Mouse (Mus musculus): ENCODE results near the gene Gimap7. TPM values are rescaled to one million over a fixed set of nuclear protein-coding genes. Genes with fewer than 3 reads are reported as not detected.
A peak's percentile ranks its signal among the peaks of the same experiment; 100 is the strongest.

The Gimap7 gene
- total RNA-seq, 1 experiment from 2014 or later = 0.33 TPM

DNA sequence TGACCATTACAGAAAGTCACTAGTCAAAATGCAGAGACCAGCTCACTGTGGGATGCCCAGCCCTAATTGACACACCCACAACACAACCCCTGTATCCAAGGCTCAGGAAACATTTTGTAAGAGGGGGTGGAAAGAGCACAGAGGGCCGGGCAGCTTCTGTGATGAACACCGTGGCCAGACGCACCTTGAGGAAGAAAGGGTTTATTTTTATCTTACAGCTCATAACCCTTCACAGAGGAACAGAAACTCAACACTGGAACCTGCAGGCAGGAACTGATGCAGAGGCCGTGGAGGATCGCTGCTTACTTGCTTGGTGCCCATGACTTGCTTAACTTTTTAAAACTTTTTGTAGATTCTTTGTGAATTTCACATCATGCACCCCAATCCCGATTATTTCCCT is 25.5 kb upstream of the Gimap7 start:
- no peak for DNase-seq

DNA sequence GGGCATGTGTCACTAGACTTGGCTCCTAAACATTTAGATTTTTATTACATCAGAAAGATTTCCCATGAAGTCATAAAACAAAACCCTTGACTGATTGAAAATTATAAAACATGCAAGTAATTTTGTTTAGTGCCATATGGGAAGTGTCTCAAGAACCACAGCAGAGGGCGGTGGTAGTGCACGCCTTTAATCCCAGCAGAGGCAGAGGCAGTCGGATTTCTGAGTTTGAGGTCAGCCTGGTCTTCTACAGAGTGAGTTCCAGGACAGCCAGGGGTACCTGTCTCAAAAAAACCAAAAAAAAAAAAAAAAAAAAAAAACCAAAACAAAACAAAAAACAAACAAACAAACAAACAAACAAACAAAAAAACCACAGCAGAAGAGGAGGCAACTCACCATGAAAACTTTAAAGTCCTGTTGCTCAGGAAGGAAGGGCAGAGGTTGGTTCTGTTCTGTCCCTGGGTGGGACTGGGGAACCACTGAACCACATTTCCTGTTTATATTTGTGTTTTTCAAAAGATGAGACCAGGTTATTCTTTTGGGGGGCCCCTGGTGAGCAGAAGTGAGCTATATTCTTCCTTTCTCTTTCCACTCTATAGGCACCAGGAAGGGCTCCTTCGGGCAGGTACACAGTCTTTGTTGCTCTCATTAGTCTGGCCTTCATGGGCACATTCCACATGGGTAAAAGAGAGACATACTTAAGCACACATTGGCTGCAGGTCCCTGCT is 21.4 kb upstream of the Gimap7 start:
- no peak for DNase-seq

DNA sequence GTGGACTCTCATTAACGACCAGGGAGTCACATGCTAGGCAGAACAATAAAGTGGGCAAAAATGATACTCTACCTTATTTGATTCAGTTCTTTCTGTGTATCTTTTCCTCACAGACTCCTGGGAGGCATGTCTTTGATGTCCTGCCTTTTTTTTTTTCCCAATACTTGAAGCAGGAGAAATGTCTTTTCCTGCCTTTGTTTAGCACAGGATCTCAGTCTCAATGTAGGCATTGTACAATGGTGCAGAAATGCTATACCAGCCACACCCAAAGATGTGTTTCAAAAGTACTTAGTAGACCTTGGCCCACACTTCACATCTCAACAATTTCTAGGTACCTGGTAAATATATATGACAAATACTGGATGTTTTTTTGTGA is 20.9 kb upstream of the Gimap7 start:
- no peak for DNase-seq

DNA sequence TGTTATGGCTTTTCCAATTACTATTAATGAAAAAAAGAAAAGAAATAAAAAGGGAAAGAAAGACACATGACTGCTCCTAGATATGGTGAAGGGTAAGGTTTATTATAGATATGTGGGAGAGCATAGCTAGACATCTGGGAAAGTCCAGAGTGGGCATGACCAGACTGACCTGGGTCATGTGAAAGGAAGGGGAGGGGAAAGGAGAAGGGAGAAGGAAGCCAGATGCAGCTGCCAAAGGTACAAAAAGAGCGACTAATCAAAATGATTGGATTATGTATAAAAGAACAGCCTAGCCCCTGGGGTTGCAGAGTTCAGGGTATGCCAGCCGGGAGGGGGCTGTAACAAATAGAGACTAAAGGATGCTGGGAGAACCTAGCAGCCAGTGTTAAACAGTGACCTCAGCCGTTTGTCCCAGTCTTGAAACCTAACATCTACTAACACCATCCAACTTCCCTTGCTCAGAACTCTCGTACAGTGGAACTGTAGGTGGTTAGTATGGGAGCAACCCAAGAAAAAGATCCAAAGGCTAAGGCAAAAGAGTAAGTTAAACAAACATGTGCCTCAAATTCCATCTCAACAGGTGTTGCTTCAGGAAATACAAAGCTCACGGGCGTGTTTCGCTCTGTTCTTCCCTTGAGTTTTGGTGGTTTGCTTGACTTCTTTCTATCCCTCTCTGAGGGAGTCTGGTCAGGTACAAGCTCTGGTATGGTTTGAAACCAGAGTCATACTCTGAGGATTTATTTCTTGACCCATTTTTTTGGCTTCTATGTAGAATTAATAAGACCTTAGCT is 20.2 kb upstream of the Gimap7 start:
- DNase-seq = no peak

DNA sequence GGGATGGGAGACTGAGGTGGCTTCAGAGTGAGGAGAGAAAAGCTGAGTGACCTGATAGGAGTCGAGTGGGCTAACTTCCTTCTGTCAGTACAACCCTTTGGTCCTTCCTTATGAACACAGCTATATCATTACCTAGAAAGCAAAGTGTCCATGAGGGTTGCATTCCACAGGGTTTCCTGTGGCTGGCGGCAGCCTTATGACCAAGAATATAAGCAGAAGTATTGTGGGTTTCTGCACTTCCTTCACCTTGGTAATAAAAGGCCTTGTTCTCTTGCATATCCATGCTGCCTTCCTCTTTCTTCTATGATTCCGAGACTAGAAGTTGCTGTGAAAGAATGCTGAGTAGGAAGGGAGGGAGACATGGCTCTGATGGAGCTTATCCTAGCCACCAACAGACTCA is 19.5 kb upstream of the Gimap7 start:
- no peak for DNase-seq

DNA sequence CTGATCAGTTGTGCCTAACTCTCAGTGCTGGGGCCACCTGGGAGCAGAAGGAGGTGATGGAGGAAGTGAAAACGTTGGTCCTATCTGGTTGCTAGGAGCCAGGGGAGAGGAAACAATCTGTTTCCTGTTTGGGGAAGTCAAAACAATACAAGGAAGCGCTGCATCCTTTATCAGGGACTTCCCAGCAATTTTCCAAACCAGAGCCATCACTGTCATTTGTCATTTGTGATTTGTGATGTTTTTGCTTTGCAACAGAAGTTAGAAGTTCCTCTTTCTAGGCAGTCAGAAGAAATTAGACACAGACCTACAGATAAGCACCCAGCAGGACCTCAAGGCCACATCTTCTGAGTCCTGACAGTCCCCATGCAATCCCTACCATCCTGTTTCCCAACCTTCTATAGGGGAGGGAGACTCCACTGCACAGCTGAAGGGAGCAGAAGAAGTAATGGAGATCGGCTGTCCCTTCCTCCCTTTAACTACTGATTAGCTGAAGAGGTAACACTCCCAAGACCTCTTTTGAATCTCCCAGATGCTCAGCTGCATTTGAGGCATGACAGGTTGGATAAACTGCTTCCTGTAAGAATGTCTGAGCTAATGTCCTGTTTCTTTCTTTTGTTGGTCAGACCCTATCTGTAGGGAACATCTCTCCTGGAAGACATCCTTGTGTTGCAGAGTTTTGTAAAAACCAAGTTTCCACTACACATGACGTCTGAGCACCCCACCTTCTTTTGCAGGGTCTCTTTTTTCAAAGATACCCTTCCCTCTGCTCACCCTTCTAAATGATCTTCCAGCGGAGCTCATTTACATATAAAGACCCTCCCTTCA is 18.0 kb upstream of the Gimap7 start:
- no peak for DNase-seq

DNA sequence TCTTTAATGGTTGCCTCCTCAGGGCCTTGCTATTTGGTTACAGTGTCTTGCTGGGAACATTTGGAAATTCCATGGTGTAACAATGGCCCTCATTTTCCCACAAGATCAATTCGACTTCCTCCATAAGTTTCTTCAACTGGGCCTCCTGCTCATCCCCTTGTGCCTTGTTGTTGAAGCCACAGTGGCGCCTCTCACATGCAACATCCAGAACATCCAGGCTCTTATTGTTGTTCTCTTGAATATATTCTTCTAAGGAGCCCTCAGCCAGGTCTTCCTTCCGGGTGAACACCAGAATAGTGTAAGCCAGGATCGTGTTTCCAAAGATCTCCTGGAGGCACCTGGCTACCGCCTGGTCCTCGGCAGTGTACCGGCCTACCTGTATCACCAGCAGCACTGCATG is 16.3 kb upstream of the Gimap7 start:
- DNase-seq = no peak

DNA sequence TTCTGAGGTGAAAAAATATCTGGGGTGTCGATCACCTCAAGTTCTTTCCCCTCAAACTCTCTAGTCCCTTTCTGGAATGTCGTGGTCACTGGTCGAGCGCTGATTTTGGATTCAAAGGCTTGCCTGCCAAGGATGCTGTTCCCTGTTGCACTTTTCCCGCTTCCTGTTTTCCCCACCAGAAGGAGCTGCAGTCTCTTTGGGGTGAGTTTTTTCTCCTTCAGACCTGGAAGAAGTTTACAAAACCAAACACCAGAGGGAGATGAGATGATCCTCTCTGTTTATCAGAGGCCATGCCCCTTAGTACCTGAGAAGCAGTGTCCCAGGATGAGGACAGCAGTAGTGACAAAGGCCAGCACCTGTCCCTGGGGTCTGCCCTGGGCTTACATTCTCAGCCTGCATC is 15.8 kb upstream of the Gimap7 start:
- DNase-seq = no peak

DNA sequence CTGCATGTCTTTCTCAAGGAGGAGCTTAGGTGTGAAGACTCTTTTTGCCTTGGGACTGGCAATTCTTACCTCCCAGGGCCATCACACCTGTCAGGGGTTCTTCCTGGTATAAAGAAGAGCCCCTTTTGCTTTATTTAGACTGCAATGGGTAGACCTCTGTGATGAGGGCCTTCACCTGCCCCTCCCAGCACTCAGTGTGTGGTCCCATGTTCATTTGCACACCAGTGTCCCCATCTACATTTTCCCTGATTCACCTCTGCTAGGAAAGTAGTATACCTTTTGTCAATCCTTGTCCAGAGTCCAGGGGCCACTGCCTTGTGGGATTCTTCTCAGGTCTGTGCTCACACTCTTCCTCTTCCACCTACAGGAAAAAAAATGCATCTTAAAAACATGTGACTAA is 14.3 kb upstream of the Gimap7 start:
- DNase-seq = no peak

DNA sequence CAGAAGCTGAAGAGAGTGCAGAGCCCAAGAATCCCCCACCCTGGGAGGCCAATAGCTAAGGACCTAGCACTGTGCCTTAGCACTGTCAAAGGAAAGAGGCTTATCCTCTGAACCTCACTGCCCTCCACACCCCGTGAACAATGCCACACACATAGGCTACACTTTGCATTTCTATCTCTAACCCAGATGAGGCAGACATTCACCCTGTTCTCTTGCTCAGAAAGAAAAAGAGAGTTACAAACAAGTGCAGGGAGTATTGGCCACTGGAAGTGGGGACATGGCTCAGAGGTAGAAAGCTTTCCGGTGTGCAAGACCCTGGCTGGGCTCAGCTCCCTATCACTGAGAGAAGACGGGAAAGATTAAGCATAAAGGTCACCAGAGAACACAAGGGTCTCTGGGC is 12.3 kb upstream of the Gimap7 start:
- no peak for DNase-seq

DNA sequence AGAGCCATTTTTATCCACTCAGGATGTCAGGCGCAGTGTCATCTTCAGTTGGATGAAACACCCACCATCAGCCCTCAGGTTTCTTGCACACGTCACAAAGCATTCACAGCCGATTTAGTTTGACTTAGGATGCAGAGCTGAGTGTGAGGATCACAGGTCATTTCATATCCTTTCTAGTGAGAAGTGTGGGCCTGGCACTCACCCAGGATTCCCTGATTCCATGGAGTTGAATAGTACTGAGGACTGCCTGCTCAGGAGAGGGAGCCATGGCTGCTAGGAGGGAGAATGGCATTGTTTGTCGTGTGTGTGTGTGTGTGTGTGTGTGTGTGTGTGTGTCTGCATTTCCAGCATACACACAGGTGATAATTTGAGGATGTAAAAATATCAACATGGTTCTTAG is 1.9 kb downstream of the Gimap7 start:
- no peak for DNase-seq

DNA sequence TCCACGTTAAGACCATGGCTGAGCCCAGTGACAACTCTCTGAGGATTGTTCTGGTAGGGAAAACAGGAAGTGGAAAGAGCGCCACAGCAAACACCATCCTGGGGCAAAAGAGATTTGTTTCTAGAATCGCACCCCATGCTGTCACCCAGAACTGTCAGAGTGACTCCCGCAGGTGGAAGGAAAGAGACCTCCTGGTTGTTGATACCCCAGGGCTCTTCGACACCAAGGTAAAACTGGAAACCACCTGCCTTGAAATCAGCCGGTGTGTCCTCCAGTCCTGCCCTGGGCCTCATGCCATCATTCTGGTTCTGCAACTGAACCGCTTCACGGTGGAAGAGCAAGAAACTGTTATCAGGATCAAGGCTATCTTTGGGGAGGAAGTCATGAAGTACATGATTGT is 5.0 kb downstream of the Gimap7 start:
- DNase-seq = no peak

DNA sequence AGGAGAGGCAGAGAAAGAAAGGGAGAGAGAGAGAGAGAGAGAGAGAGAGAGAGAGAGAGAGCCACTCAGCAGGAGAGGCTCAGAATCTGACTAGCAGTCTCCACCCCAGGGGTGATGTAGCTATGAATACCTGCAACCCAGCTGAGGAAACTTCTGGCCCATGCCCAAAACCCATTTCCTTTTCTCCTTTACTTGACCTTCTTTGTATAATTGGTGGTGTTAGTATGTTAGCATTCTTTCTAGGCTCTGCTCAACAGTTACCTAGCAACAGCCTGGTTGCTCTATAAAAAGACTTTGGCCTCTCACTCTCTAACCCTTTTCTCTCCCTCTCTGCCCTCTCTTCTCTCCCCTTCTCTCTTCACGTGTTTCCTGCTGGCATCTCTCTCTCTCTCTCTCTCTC is 7.1 kb downstream of the Gimap7 start:
- DNase-seq = no peak

DNA sequence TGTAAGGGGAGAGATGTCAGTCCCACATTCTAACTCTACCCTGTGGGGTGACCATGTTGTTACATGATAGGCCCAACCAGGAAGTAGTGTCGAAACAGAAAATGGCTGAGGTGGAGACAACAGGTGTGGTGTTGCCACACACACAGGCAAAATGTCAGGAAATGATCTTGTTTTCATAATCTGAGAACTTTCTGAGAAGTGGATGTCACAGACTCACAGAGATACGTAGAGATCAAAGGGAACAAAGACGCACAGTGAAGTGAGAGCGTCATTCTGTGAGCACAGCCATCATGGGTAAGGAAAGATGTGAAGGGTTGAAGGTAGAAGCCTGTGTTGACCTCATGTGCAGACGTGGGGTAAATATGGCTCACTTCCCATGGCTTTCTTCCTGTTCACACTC is 9.3 kb downstream of the Gimap7 start:
- no peak for DNase-seq

DNA sequence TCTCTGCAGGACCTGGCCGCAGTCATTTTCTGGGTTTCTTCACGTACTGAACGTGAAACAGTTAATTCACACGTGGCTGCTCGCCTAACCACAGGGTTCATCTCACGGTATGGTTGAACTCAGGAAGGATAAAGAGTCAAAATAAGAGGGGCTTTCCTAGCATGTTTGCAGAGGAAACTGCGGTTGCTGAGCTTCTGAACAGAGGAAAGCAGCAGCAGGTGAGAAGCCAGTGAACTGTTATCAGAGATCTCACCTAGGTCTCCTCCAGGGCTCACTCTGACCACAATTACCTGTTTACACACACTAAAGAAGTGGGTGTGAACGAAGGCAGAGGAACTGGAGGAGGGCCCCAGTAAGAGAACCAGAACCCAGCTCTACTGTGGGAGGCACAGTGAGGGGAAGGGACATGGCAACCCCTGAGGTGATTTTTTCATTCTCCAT is 14.5 kb downstream of the Gimap7 start:
- no peak for DNase-seq

DNA sequence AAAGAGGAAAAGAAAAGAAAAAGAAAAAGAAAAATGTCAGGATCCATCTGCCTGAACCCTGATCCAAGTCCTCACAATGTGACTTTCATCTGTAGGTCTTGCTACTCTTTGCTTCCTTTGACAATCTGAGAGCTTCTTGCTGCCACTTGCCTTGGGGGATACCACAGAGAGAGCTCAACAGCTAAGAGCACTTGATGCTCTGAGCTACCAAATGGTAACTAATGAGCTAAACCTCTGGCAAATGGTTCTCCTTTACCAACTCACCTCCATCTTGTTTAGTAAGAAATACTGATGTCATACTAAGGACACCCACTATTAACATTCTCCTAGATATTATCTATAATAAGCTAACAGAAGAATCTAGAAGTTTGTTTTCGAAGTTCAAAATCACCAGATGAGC is 15.2 kb downstream of the Gimap7 start:
- no peak for DNase-seq

DNA sequence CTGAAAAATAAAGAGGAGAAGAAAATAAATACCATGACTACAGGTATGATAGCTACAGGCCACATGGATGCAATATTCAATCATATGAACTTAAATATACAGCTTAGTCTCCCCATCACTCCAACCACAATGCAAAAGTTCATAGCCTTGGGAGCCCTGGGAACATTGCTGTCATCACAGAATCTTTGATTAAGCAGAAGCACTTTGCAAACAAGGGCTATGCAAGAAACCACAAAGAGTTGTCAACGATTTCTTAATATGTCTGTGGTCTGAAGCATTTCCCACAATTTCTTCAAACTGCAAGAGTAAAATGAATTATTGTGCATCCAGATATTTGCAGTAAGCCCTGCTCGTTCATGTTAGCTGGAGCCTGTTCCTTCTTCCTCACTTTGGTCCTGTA is 18.6 kb downstream of the Gimap7 start:
- no peak for DNase-seq

DNA sequence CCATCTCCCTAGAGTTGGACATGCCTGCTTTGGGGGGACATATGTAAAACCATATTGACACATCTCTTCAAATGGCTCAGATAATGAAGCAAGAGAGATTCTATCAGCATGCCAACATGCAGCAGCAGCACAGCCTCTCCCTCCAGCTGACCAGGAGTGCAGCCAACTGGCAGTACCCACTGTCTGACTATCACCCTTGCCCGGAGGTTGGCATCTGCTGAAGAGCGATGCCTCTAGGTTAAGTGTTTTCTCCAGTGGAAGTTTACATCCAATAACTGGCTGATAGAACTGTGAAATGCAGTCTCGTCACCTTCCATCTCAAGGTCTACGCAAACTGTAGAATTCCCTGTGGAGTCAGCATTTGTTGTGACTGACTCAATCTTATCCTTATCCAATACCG is 19.3 kb downstream of the Gimap7 start:
- no peak for DNase-seq

DNA sequence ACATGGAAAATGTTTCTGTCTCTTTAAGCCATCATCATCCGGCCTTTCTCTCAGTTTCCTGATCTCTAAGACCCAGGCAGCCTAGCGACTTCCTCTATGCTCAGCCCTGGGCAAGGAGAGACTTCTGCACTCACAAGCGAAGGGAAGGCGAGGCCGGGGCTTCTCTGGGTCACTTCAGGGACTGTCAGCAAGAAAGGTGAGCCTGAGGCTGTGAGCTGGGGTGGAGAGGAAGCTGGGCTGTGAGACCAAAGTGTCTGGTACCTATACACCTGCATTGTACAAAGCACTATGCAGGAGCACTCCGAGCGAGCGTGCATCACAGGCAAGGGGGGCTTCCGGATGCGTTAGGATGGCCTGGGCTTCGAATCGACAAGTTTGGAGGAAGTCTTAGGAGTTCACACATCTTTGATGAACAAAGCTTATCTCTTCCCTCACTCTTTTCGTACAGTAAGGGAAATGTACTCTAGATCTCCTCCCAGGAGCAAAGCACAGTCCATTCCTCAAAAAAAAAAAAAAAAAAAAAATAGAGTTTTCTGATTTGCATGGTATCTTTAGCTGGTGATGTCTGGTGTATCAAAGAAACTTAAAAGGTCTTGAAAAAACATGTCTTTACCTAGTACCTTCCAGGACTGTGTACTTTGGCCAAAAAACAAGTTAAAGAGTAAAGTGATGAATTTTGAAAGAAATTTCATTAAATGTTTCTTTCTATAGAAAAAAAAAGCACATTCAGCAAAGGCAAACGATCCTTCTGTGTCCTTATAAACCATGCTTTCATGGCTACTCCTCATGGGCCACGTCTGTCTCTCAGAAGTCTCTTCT is 20.7 kb downstream of the Gimap7 start, which contains the start of gene Gimap1:
Gene Gimap1, plus strand, starts transcription at position 94 of the 819 bp plus-strand sequence.
- peak; percentile 24 for DNase-seq

DNA sequence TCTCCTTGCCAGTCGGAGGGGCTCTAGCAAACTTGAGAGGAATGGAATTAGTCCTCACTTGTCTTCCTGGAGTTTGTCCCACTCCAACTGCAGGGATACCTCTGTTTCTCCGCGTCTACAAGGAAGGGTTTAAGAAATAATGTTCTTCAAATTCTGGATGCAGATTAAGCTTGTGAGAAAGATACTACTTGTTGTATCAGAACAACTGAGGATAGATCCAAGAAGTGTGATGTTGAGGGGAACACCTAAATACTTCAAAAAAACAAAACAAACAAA is 21.3 kb downstream of the Gimap7 start:
- no peak for DNase-seq

DNA sequence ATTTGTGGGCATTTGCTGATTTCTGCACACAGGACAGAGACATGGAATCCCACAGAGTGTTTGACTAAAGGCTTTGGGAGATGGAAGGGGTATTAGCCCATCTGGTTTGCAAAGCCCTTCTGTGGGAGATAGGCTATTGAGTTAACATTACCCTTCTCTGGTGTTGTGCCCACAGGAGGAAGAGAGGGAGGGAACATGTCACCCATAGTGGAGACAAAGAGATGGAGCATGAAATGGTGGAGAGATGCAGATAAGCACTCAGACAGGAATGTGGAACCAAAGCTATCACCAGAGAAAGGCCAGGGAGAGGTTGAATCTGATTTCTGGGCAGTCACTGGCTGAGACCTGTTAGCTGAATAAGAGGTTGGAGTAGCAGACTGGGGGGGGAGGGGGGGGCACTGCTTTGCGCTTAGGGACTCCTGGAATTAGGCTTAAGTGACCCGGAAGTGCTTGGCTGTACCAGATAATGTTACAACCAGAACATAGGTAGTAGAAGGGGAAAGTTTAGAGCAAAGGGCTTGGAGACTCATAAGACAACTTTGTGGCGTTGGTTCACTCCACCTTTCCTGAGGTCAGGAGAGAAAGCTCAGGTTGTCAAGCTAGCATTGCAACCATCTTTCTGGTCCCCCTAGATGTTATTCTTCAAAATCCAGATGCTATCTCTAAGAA is 22.2 kb downstream of the Gimap7 start:
- DNase-seq = no peak

DNA sequence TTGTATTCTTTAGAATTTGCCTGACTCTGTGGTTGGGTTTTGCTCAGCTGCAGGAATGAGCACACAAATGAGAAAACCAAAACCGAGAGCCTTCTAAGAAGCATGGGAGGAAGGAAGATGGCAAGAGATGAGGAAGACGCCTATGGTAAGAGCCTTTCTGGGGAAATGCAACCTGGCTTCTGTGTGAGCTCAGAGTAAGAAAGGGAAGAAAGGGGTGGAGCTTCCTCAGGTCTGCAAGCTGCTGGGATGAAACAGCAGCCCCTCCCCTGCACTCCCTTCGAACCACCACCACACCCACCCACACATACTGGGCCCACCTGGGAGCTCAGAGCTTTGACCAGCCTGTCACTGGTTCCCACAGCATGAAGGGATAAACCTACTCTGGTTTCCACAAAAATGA is 22.9 kb downstream of the Gimap7 start:
- DNase-seq = no peak
